Mouse (Mus musculus) embryonic facial prominence, embryonic 15.5 days (tissue): Measurements from ENCODE around the gene Habp2. TPM values are rescaled to one million over a fixed set of nuclear protein-coding genes. Genes with fewer than 3 reads are reported as not detected.
"Not testable (repeated sequence)": the region's sequence is repeated elsewhere in the genome, so short reads cannot be mapped to it uniquely, and the experiment has no call there.

Experiments
- ATAC-seq: fragments of 200-750 bp; cut with Nextera tagmentation; 2 replicates; pipeline ENCODE4 v1.8.0; 2017; ENCODE audit warnings: low read depth, moderate TSS enrichment; ENCODE audit not compliant: insufficient number of reproducible peaks, low FRiP score, low TSS enrichment
- H3K27ac ChIP-seq: fragments of 300-500 bp; sonication (generic); replicated peaks from 2 replicates; pipeline ENCODE4 v1.5.1; 2015; ENCODE audit warnings: mild to moderate bottlenecking, inconsistent platforms
- H3K27me3 ChIP-seq: fragments of 300-500 bp; sonication (generic); 2 replicates; pipeline ENCODE4 v1.6.1; 2015; ENCODE audit warnings: inconsistent platforms
- H3K36me3 ChIP-seq: fragments of 300-500 bp; sonication (generic); 2 replicates; pipeline ENCODE4 v1.6.1; 2015; ENCODE audit warnings: mild to moderate bottlenecking, inconsistent platforms
- H3K4me1 ChIP-seq: fragments of 300-500 bp; sonication (generic); 2 replicates; pipeline ENCODE4 v1.6.1; 2015; ENCODE audit warnings: inconsistent platforms
- H3K4me2 ChIP-seq: fragments of 300-500 bp; sonication (generic); replicated peaks from 2 replicates; pipeline ENCODE4 v1.6.1; 2015; ENCODE audit warnings: mild to moderate bottlenecking, inconsistent platforms
- H3K4me3 ChIP-seq: fragments of 300-500 bp; sonication (generic); replicated peaks from 2 replicates; pipeline ENCODE4 v1.5.1; 2015; ENCODE audit warnings: mild to moderate bottlenecking, inconsistent platforms
- H3K9ac ChIP-seq: fragments of 300-500 bp; sonication (generic); 2 replicates; pipeline ENCODE4 v1.6.1; 2015; ENCODE audit warnings: inconsistent platforms
- H3K9me3 ChIP-seq: fragments of 300-500 bp; sonication (generic); replicated peaks from 2 replicates; pipeline ENCODE4 v1.6.1; 2016; ENCODE audit warnings: inconsistent platforms
- WGBS: fragments of 180-500 bp; shearing (Covaris S2); methylation state at CpG from one replicate; pipeline ENCODE4 v1.1.7; 2015; 5-methylcytosine and 5-hydroxymethylcytosine counted together
- polyA plus RNA-seq: library from polyadenylated mRNA; unstranded; fragments of >200 nt; fragmentation: Nextera tagmentation; extraction: Ambion mirVana; gene quantifications from 2 replicates; pipeline ENCODE4 v1.2.1, GENCODE M21; 2015

Gene Habp2
- polyA plus RNA-seq, 1 experiment from 2014 or later = 0.24 TPM

DNA sequence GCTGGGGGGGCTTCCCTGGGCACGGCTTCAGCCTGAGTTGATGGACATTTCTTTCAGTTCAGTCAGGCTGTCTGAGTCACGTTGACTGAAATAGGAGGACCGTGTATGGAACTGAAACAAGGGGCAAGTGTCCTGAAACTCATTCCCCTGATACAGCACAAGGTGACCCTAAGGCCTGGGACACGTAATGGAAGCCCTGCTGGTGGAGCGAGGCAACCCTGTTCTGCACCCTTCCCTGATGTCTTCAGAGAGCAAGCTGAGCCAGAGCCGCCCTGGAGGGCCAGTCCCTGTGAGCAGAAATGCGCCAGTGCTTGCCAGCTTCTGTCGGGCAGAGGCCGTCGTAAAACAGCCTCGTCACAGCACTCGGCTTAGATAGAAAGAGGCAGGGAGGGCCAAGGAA, 49.9 kb downstream of the Habp2 start:
- Histone ChIP-seq H3K9me3 (no peaks in the 10 kb centered on the region), H3K4me3 (no peak overlapping the region), H3K4me2 (no peak overlapping the region), H3K9ac (no peak overlapping the region), H3K27ac (no peak overlapping the region), H3K36me3 (no peaks in the 10 kb centered on the region), H3K4me1 (no peaks in the 10 kb centered on the region), H3K27me3 (no peaks in the 10 kb centered on the region)
- ATAC-seq = no peak
- WGBS = 58% methylated on average over 12 of the region's 12 CpGs

DNA sequence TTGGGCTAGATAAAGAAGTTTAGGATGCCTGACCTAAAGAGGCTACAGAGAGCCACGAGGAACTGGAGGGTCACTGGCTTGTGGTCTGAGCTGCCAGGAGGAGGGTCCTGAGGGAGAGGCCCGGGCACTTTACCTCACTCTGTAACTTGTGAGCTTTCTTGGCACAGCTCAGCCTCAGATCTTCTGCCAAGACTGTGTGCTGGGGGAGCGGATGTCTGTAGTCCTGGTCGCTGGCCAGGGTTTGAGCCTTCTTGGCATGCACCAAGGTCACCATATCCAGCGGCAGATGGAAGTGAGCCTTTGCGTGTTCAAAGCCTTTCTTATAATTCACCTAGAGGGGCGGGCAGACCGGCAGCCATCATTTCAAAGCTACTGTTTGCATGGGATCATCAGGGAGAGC, 55.1 kb downstream of the Habp2 start:
- Histone ChIP-seq H3K4me1 (peaks cover 11% of the 10 kb centered on the region; the same call in 1 of the 2 replicates), H3K4me3 (no peak overlapping the region), H3K36me3 (no peaks in the 10 kb centered on the region), H3K9ac (no peak overlapping the region), H3K9me3 (no peaks in the 10 kb centered on the region), H3K27me3 (0 out of 2 replicates have a peak, but pooled peaks cover 3% of the 10 kb centered on the region), H3K4me2 (no peak overlapping the region), H3K27ac (no peak overlapping the region)
- no peak for ATAC-seq
- WGBS = 68% methylated on average over 8 of the region's 8 CpGs

DNA sequence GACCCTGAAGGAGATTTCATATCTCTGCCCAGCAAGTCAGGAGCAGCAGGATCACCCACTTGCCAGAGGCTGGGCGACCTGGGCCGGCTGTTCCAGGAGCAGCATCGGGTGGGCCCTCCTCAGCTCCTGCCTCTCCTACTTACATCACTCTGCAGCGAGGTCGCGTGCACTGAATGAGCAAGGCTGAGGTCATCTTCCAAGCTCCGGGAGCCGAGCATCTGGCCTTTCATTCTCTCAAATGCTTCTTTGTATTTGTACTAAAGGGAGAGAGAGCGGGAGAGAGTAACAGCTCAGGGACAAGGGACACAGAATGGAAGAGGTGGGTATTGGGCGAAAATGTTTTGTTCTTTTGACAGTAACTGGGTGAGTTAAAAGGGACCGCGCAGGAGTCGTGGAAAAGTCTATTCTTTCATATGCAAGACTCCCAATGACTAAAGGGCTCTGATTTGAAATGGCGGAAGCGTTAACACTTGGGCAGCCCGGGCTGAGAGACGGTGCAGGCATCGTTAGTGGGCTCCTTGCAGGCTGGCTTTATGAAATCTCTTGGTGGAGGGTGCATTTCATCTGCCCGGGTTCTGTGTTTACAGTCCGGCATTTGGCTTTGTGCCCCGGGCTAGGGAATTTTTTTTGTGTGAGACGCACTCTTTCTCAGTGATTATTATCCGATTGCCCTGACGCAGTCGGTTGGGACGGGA, 57.1 kb downstream of the Habp2 start:
- Histone ChIP-seq H3K9me3 (no peaks in the 10 kb centered on the region), H3K4me2 (no peak overlapping the region), H3K36me3 (no peaks in the 10 kb centered on the region), H3K9ac (no peak overlapping the region), H3K27ac (no peak overlapping the region), H3K4me3 (no peak overlapping the region), H3K4me1 (peaks cover 11% of the 10 kb centered on the region; the same call in 1 of the 2 replicates), H3K27me3 (0 out of 2 replicates have a peak, but pooled peaks cover 3% of the 10 kb centered on the region)
- ATAC-seq = no peak
- WGBS = 60% methylated on average over 26 of the region's 26 CpGs

DNA sequence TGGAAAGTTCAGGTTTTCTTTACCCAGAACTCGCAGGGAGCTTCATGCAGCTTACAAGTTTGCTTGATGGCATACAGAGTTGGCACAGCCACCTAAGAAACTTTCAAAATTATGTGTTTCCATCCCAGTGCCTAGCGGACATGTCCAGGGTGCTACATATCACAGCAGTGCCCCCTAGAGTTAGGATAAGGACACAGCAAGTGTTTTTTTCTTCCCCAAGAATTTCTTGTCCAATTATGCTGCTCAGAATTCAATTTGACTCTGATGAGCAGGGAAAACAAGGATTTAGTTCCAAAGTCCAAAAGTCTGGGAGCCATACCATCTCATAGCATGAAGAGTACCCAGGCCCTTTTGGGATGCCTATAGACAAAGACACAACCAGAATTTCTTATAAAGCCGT, 59.1 kb downstream of the Habp2 start:
- Histone ChIP-seq H3K4me3 (no peak overlapping the region), H3K4me2 (no peak overlapping the region), H3K9ac (no peak overlapping the region), H3K4me1 (peaks cover 11% of the 10 kb centered on the region; the same call in 1 of the 2 replicates), H3K36me3 (no peaks in the 10 kb centered on the region), H3K9me3 (no peaks in the 10 kb centered on the region), H3K27ac (no peak overlapping the region), H3K27me3 (0 out of 2 replicates have a peak, but pooled peaks cover 3% of the 10 kb centered on the region)
- WGBS = 72% methylated on average over 3 of the region's 3 CpGs
- ATAC-seq = no peak

DNA sequence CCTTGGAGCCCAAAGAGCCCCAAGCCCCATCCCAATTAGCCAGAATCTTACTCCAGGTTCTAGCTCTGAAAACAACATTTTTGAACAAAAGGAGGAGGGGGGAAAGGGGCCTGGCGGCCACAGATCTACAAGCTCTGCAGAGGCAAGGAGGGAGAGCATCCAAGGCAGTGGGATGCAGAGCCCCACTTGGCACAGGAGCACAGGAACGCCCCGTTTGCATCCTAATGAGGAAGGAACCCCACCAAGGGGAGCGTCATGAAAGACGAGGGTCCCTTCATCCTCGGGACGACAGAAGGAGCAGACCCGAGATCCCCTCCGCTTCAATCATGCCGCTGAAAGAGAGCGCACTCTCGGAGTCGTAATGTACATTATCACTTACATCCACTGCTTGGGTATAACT, 59.8 kb downstream of the Habp2 start:
- Histone ChIP-seq H3K9me3 (no peaks in the 10 kb centered on the region), H3K4me3 (no peak overlapping the region), H3K27ac (no peak overlapping the region), H3K36me3 (no peaks in the 10 kb centered on the region), H3K27me3 (0 out of 2 replicates have a peak, but pooled peaks cover 3% of the 10 kb centered on the region), H3K9ac (no peak overlapping the region), H3K4me1 (peaks cover 11% of the 10 kb centered on the region; the same call in 1 of the 2 replicates), H3K4me2 (no peak overlapping the region)
- ATAC-seq = no peak
- 39% methylated on average over 13 of the region's 13 CpGs for WGBS

DNA sequence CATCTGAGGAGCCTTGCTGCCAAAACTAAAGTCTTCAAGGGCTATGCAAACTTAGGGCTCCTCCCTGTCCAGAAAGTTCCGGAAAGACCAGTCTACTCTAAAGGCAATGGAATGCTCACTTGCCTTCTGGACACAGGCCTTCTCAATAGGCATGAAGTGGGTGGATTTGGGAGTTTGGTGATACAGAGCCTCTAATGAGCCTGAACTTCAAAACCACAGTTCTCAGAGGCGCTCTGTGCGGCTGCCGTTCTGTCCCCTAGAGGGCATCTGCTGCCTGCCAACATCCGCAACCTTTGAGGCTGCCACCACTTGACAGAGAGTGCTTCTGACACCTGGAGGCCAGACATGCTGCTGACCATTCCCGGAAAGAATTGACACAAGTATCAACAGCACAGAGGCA, 62.4 kb downstream of the Habp2 start:
- no peak overlapping the region for H3K9ac ChIP-seq
- no peaks in the 10 kb centered on the region for H3K9me3 ChIP-seq
- H3K4me1 ChIP-seq = 0 out of 2 replicates have a peak, but pooled peaks cover 8% of the 10 kb centered on the region
- no peak for ATAC-seq
- WGBS = 28% methylated on average over 6 of the region's 6 CpGs
- H3K36me3 ChIP-seq = no peaks in the 10 kb centered on the region
- 0 out of 2 replicates have a peak, but pooled peaks cover 3% of the 10 kb centered on the region for H3K27me3 ChIP-seq
- no peak overlapping the region for H3K4me3 ChIP-seq
- H3K27ac ChIP-seq = no peak overlapping the region
- no peak overlapping the region for H3K4me2 ChIP-seq

DNA sequence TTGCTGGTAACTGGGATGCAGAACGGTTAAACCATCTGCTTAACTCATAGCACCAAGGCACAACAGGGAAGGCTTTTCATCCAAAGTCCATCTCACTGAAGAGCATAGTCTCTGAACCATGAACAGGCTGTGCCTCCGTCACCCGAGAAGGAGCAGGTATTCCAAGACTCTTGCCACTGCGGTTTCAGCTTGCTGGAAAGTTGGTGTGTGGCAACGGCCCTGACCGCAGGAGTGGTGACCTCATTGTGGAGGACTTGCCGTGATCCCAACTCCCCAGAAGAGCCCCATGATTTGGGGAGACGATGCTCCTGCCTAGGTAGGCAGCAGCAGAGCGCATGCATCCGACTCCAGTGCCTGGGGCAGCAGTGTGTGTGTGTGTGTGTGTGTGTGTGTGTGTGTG, 66.8 kb downstream of the Habp2 start:
- H3K27me3 ChIP-seq = 0 out of 2 replicates have a peak, but pooled peaks cover 3% of the 10 kb centered on the region
- no peak overlapping the region for H3K9ac ChIP-seq
- H3K4me1 ChIP-seq = no peaks in the 10 kb centered on the region
- no peaks in the 10 kb centered on the region for H3K9me3 ChIP-seq
- no peak overlapping the region for H3K4me2 ChIP-seq
- H3K27ac ChIP-seq = no peak overlapping the region
- H3K36me3 ChIP-seq = no peaks in the 10 kb centered on the region
- no peak overlapping the region for H3K4me3 ChIP-seq
- no peak for ATAC-seq
- 79% methylated on average over 10 of the region's 10 CpGs for WGBS

DNA sequence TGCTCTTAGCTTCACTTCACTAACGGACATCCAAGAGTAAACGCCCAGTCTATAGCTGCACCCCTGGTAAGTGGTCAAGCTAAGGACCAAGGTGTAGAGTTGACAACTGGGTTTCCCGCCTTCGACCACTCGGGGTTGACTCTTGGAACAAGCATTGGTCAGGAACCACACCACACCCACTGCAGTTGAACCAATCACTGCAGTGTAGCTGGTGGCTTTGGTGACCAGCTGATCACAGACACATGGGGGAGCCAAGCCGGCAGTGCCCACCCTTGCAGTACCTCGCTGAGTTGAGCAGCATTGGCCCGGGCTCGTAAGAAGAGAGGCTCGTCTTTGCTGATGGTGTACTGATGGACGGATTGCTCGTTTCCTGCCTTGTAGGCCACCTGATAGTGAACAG, 68.3 kb downstream of the Habp2 start:
- WGBS = 81% methylated on average over 12 of the region's 12 CpGs
- Histone ChIP-seq H3K9ac (no peak overlapping the region), H3K36me3 (no peaks in the 10 kb centered on the region), H3K4me3 (no peak overlapping the region), H3K9me3 (no peaks in the 10 kb centered on the region), H3K27me3 (0 out of 2 replicates have a peak, but pooled peaks cover 3% of the 10 kb centered on the region), H3K4me1 (no peaks in the 10 kb centered on the region), H3K27ac (no peak overlapping the region), H3K4me2 (no peak overlapping the region)
- no peak for ATAC-seq

DNA sequence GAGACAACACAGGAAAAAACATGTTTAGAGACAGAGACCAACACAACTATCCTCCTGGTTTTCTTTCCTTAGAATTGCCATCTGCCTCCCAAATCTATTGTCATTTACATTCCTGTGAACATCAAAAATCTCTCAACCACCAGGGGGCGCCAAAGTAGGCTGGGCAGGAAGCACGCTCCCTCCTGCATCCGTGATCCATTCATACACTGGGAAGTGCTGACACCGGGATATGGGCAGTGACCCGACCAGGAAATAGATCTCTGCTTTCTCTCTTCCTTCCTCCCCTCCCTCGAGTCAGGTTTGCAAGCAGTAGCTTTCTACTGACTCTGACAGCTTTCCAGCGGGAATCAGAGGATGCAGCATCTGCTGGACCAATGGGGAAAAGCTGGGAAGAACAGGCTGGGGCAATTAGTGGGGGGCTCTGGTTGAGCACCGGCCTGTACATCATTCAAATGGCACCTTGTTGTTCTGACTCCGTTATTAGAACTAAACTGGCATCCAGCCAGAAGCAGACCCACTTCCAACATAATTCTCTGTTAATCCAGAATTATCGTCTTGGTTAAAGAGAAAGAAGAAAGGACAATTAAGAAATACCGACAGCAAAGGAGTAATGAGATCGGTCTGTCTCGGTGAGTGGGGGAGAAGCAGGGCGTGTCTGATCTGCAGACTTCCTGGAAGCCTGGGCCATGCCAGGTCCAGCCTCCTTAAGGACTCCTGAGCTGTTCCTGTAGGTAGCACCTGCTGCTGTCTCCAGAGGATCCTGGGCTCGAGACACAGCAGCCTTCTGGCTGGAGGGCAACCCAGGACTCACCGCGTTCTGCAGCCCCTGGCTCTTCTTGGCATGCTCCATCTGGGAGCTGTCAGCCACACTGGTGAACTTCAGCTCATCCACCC, 69.8 kb downstream of the Habp2 start:
- H3K4me3 ChIP-seq = no peak overlapping the region
- 33% methylated on average over 17 of the region's 17 CpGs for WGBS
- H3K27me3 ChIP-seq = 0 out of 2 replicates have a peak, but pooled peaks cover 3% of the 10 kb centered on the region
- H3K9me3 ChIP-seq = no peaks in the 10 kb centered on the region
- no peak overlapping the region; the same call in 1 of the 2 replicates for H3K4me2 ChIP-seq
- no peak overlapping the region for H3K27ac ChIP-seq
- no peak overlapping the region for H3K9ac ChIP-seq
- ATAC-seq = no peak; the same call in 1 of the 2 replicates
- H3K4me1 ChIP-seq = no peaks in the 10 kb centered on the region
- H3K36me3 ChIP-seq = no peaks in the 10 kb centered on the region

DNA sequence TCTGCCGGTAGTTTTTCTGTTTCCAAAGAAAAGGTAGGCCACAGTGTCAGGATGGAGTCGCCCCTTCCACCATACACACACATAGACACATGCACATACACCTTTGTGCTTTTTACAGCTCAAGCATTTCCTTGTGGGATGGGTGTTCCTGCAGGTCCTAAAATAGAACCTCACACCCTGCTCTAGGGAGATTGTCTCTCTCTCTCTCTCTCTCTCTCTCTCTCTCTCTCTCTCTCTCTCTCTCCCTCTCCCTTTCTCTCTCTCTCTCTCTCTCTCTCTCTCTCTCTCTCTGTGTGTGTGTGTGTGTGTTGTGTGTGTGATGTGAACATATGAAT, 70.4 kb downstream of the Habp2 start:
- not testable (repeated sequence) for H3K4me3 ChIP-seq, H3K4me1 ChIP-seq, H3K9ac ChIP-seq, ATAC-seq, H3K4me2 ChIP-seq, H3K9me3 ChIP-seq, H3K36me3 ChIP-seq, H3K27me3 ChIP-seq, H3K27ac ChIP-seq
- WGBS = 76% methylated on average over 2 of the region's 2 CpGs

DNA sequence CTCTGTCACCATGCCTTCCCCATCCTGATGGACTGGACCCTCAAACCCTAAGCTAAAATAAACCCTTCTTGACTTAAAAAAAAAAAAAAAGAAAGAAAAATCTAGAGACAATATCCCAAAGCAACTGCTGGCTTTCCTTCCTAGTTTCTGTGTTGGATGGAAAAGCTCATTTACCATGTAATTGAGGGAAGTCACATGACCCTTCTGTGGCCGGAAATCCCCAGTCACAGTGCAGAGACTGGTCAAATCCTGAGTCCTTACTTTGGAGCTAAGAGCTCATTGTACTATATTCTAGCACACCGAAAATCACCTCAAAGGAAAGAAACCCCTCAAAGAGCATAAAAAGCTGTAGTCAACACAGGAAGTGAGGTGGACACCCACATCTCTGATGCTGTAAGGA, 72.0 kb downstream of the Habp2 start:
- 57% methylated on average over 2 of the region's 2 CpGs for WGBS
- ATAC-seq = no peak

More for the DNA sequence above, 72.0 kb downstream of the Habp2 start:
- no peak overlapping the region for H3K4me3 ChIP-seq
- no peak overlapping the region for H3K27ac ChIP-seq
- H3K4me1 ChIP-seq = no peaks in the 10 kb centered on the region
- no peak overlapping the region for H3K9ac ChIP-seq
- H3K36me3 ChIP-seq = no peaks in the 10 kb centered on the region
- H3K27me3 ChIP-seq = 0 out of 2 replicates have a peak, but pooled peaks cover 3% of the 10 kb centered on the region
- H3K4me2 ChIP-seq = no peak overlapping the region
- no peaks in the 10 kb centered on the region for H3K9me3 ChIP-seq
